Mouse (Mus musculus) skeletal muscle tissue, adult 2 months (tissue): Measurements from ENCODE around the gene Nrxn2.

Experiments
- DNase-seq: peaks from one replicate; pipeline ENCODE4 v3.0.0-alpha.2; 2012; ENCODE audit warnings: low read depth, low spot score

Gene Nrxn2

GRCm38 (mm10) chr19:6518601-6519000 lies 100.1 kb downstream of the Nrxn2 start:
- DNase-seq, result no peak

GRCm38 (mm10) chr19:6519483-6519882 lies 101.0 kb downstream of the Nrxn2 start:
- no peak for DNase-seq

- no peak for DNase-seq
Measured at GRCm38 (mm10) chr19:6521630-6522029, 103.1 kb downstream of the Nrxn2 start.

- DNase-seq, result no peak
Measured at GRCm38 (mm10) chr19:6522289-6522688, 103.8 kb downstream of the Nrxn2 start.

- DNase-seq, result no peak
Measured at GRCm38 (mm10) chr19:6525023-6525422, 106.5 kb downstream of the Nrxn2 start.

- no peak for DNase-seq
Measured at GRCm38 (mm10) chr19:6526010-6526409, 107.5 kb downstream of the Nrxn2 start.

- no peak for DNase-seq
Measured at GRCm38 (mm10) chr19:6527439-6527838, 108.9 kb downstream of the Nrxn2 start.

- no peak for DNase-seq
Measured at GRCm38 (mm10) chr19:6527839-6528531, 109.5 kb downstream of the Nrxn2 start.

GRCm38 (mm10) chr19:6529265-6529985 lies 110.9 kb downstream of the Nrxn2 start:
- DNase-seq, result peak; percentile 18

GRCm38 (mm10) chr19:6530359-6530758 lies 111.8 kb downstream of the Nrxn2 start:
- no peak for DNase-seq

GRCm38 (mm10) chr19:6531011-6531631 lies 112.6 kb downstream of the Nrxn2 start:
- DNase-seq, result no peak

GRCm38 (mm10) chr19:6531832-6532471 lies 113.4 kb downstream of the Nrxn2 start:
- DNase-seq, result no peak

GRCm38 (mm10) chr19:6532656-6533055 lies 114.1 kb downstream of the Nrxn2 start:
- no peak for DNase-seq

GRCm38 (mm10) chr19:6533290-6534117 lies 115.0 kb downstream of the Nrxn2 start:
- no peak for DNase-seq

- no peak for DNase-seq
Measured at GRCm38 (mm10) chr19:6534118-6534415, 115.5 kb downstream of the Nrxn2 start.

- DNase-seq, result no peak
Measured at GRCm38 (mm10) chr19:6536201-6536600, 117.7 kb downstream of the Nrxn2 start.

GRCm38 (mm10) chr19:6536696-6537095 lies 118.2 kb downstream of the Nrxn2 start:
- DNase-seq, result no peak

- no peak for DNase-seq
Measured at GRCm38 (mm10) chr19:6537526-6537925, 119.0 kb downstream of the Nrxn2 start.

- no peak for DNase-seq
Measured at GRCm38 (mm10) chr19:6538546-6538945, 120.0 kb downstream of the Nrxn2 start.

GRCm38 (mm10) chr19:6539592-6539991 lies 121.1 kb downstream of the Nrxn2 start:
- DNase-seq, result no peak

GRCm38 (mm10) chr19:6540191-6540590 lies 121.7 kb downstream of the Nrxn2 start:
- no peak for DNase-seq

GRCm38 (mm10) chr19:6541521-6541920 lies 123.0 kb downstream of the Nrxn2 start:
- no peak for DNase-seq
